Mouse (Mus musculus) kidney, adult 2 months (tissue): ENCODE results near the gene Ptch1. TPM values are rescaled to one million over a fixed set of nuclear protein-coding genes. Genes with fewer than 3 reads are reported as not detected.

ENCODE experiments used
- DNase-seq: peaks from one replicate; pipeline ENCODE4 v3.0.0; 2021
- H3K27ac ChIP-seq: fragments of 200-500 bp; 2 replicates; pipeline ENCODE4 v1.5.1; 2012; ENCODE audit warnings: low read depth, low read length, control low read depth, inconsistent platforms; ENCODE audit not compliant: insufficient read depth
- H3K27me3 ChIP-seq: fragments of 200-500 bp; replicated peaks from 2 replicates; pipeline ENCODE4 v1.6.1; 2012; ENCODE audit warnings: mild to moderate bottlenecking, moderate library complexity, low read length, inconsistent platforms; ENCODE audit not compliant: control insufficient read depth, insufficient read depth
- H3K36me3 ChIP-seq: fragments of 200-500 bp; 2 replicates; pipeline ENCODE4 v1.6.1; 2012; ENCODE audit warnings: mild to moderate bottlenecking, moderate library complexity, low read length, inconsistent platforms; ENCODE audit not compliant: control insufficient read depth, insufficient read depth
- H3K4me1 ChIP-seq: fragments of 200-500 bp; 2 replicates; pipeline ENCODE4 v1.6.1; 2011; ENCODE audit warnings: low read length; ENCODE audit not compliant: control insufficient read depth, insufficient read depth
- H3K4me3 ChIP-seq: fragments of 200-500 bp; 2 replicates; pipeline ENCODE4 v1.5.1; 2011; ENCODE audit warnings: mild to moderate bottlenecking, low read depth, low read length, control low read depth; ENCODE audit not compliant: insufficient read depth
- CTCF ChIP-seq: fragments of 200-500 bp; conservative IDR thresholded peaks from 2 replicates; pipeline ENCODE4 v1.5.1; 2011; ENCODE audit warnings: low read depth, mild to moderate bottlenecking, control low read depth, low read length, moderate library complexity, mixed read lengths; ENCODE audit not compliant: insufficient read depth, insufficient read length
- POLR2A ChIP-seq: fragments of 200-500 bp; IDR thresholded peaks from one replicate; pipeline ENCODE4 v1.6.1; 2011; ENCODE audit warnings: low read depth, low read length, control low read depth
- WGBS: fragments of 180-500 bp; shearing (Covaris S2); methylation state at CpG from one replicate; pipeline ENCODE4 v1.1.7; 2018; 5-methylcytosine and 5-hydroxymethylcytosine counted together
- polyA plus RNA-seq: library from polyadenylated mRNA; depleted of rRNA; stranded (reverse); fragments of >200 nt; gene quantifications from 2 replicates; pipeline ENCODE4 v1.2.3, GENCODE M21; 2012

Gene Ptch1
- polyA plus RNA-seq, 1 experiment = 17.5 TPM

DNA sequence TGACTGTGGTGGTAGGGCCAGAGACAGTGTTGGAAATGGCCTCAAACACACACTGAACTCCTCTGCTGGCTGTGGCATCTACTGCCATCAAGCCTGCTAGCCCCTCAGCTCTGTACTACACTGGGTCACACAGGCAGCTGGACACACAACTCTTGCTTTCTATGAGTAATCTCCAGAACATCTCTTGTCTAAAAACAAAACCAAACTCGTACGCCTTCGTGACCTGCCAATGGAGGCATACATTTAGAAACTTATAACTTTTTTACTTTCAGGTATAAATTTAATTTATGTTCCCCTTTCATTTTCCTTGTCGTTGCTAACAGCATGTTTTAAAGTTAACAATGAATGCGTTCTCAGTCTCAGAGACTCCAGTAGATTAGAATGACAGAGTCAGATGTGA is 19.4 kb upstream of the Ptch1 start:
- DNase-seq = no peak
- WGBS = 82% methylated on average over 5 of the region's 5 CpGs
- Histone ChIP-seq H3K4me1 (peaks cover 2% of the 10 kb centered on the region; the same call in 1 of the 2 replicates), H3K27me3 (no peaks in the 10 kb centered on the region), H3K27ac (no peak overlapping the region), H3K36me3 (no peaks in the 10 kb centered on the region), H3K4me3 (no peak overlapping the region)
- TF ChIP-seq CTCF = no peak
- no peak for TF ChIP-seq POLR2A

- TF ChIP-seq POLR2A (no peak), CTCF (no peak)
- Histone ChIP-seq H3K27ac (no peak overlapping the region), H3K4me1 (0 out of 2 replicates have a peak, but pooled peaks cover 2% of the 10 kb centered on the region), H3K4me3 (no peak overlapping the region), H3K36me3 (no peaks in the 10 kb centered on the region), H3K27me3 (peaks cover 3% of the 10 kb centered on the region; the same call in 1 of the 2 replicates)
- DNase-seq = no peak
- WGBS = 54% methylated on average over 4 of the region's 4 CpGs
These were observed 1.2 kb upstream of the Ptch1 start for GRCm38 (mm10) chr13:63574601-63575000.

DNA sequence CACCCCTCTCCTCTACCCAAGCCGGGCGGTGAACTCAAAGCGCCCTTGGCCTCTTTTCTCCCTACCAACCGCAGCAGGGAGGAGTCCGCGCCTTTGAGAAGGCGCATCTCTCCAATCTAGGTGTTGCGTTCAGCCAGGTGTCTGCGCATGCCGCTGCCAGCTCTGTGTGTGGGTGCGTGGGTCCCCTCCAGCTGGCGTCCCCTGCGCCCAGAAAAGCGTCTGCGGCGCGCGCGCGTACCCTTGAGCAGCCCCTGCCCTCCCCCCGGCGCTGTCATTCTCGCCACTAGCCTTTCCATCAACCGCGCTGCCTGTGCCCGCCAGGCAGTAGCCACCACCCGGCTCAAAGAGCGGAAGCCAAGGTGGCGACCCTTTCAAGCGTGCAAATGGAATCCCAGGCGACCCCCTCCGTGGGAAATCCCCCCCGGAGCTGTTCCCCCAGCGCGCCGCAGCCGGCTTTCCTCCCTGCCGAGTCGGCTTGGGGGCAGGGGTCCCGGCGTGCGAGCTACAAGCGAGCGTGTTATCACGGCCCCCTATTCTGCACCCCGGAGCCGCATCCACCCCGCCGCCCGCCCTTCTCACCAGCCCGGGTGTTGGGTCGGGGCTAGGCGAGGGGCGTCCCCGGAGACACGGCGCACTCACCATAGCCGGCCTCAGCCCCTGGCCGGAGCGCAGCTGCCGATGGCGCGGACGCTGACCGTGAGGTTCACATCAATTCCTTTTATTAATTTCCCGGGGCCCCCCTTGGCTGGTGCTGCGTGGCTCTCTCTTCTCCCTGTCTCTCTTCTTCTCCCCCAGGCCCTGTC is 744 bp downstream of the Ptch1 start:
- TF ChIP-seq CTCF = no peak
- TF ChIP-seq POLR2A = no peak

GRCm38 (mm10) chr13:63572111-63572452 is 1.3 kb downstream of the Ptch1 start:
- no peak for DNase-seq
- no peaks in the 10 kb centered on the region for H3K36me3 ChIP-seq
- peaks cover 3% of the 10 kb centered on the region; the same call in 1 of the 2 replicates for H3K27me3 ChIP-seq
- H3K27ac ChIP-seq = no peak overlapping the region
- no peak for TF ChIP-seq CTCF
- no peak for TF ChIP-seq POLR2A
- H3K4me3 ChIP-seq = peak overlapping the region; percentile 38
- 7% methylated on average over 12 of the region's 12 CpGs for whole genome bisulfite sequencing
- peaks cover 2% of the 10 kb centered on the region; the same call in 1 of the 2 replicates for H3K4me1 ChIP-seq

More for the DNA sequence above, 744 bp downstream of the Ptch1 start:
- no peak for DNase-seq
- 1% methylated on average over 67 of the region's 67 CpGs for WGBS
- peaks cover 2% of the 10 kb centered on the region; the same call in 1 of the 2 replicates for H3K4me1 ChIP-seq
- H3K4me3 ChIP-seq = peak overlapping the region; percentile 38
- peaks cover 3% of the 10 kb centered on the region; the same call in 1 of the 2 replicates for H3K27me3 ChIP-seq
- H3K27ac ChIP-seq = no peak overlapping the region
- H3K36me3 ChIP-seq = no peaks in the 10 kb centered on the region

DNA sequence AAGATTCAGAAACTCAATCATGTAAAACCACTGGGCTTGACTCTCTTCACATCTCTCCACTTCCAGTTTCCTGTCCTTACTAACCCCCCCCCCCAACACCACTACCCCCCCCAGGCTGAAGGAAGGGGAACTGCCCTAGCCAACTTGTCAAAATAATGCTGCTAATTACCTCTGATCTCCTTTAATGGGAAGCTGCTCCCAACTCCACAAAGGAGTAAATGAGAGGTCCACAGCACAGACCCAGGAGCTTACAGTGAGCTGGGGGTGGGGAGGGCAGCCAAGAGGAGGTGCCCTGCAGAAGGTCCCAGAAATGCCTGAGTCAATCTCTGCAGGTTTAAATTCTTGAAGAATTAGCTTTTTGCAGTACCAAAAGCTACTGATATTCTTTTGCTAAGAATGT is 2.9 kb downstream of the Ptch1 start:
- H3K27me3 ChIP-seq = peaks cover 3% of the 10 kb centered on the region; the same call in 1 of the 2 replicates
- H3K36me3 ChIP-seq = no peaks in the 10 kb centered on the region
- DNase-seq = no peak
- H3K27ac ChIP-seq = no peak overlapping the region
- no peak overlapping the region for H3K4me3 ChIP-seq
- no peak for TF ChIP-seq POLR2A
- no peak for TF ChIP-seq CTCF
- peaks cover 2% of the 10 kb centered on the region; the same call in 1 of the 2 replicates for H3K4me1 ChIP-seq

GRCm38 (mm10) chr13:63569396-63569756 is 4.0 kb downstream of the Ptch1 start:
- DNase-seq = no peak
- Histone ChIP-seq H3K27ac (no peak overlapping the region), H3K4me1 (peaks cover 2% of the 10 kb centered on the region; the same call in 1 of the 2 replicates), H3K27me3 (peaks cover 3% of the 10 kb centered on the region; the same call in 1 of the 2 replicates), H3K36me3 (no peaks in the 10 kb centered on the region), H3K4me3 (no peak overlapping the region)
- 76% methylated on average over 5 of the region's 5 CpGs for WGBS
- no peak for TF ChIP-seq POLR2A
- TF ChIP-seq CTCF = no peak

- no peak overlapping the region for H3K4me3 ChIP-seq
- H3K36me3 ChIP-seq = no peaks in the 10 kb centered on the region
- H3K27ac ChIP-seq = no peak overlapping the region
- peaks cover 2% of the 10 kb centered on the region; the same call in 1 of the 2 replicates for H3K4me1 ChIP-seq
- DNase-seq = no peak
- H3K27me3 ChIP-seq = peaks cover 3% of the 10 kb centered on the region; the same call in 1 of the 2 replicates
- TF ChIP-seq POLR2A (no peak), CTCF (no peak)
- 49% methylated on average over 19 of the region's 19 CpGs for WGBS
These were observed 4.5 kb downstream of the Ptch1 start for GRCm38 (mm10) chr13:63568741-63569395.
